Mouse (Mus musculus) inflammation-experienced regulatory T-cells, adult 16 weeks (primary cell): ENCODE results near the gene Aebp2. TPM values are rescaled to one million over a fixed set of nuclear protein-coding genes. Genes with fewer than 3 reads are reported as not detected.

Source experiments
- polyA plus RNA-seq: library from polyadenylated mRNA; unstranded; fragments of 100-300 nt; shearing (Covaris generic); gene quantifications from one replicate; pipeline ENCODE4 v1.2.1, GENCODE M21; 2017

Aebp2 gene
- 15.8 TPM for polyA plus RNA-seq

GRCm38 (mm10) chr6:140622391-140623225 lies at the start of gene Aebp2:
TSS of gene Aebp2 (plus strand) at chr6:140622663.

Other genes with a start within 250 kb of the Aebp2 start
- gene Plekha5, start 198.6 kb upstream of the Aebp2 start, polyA plus RNA-seq, result 9.0 TPM
- gene Gm11077, start 106.6 kb downstream of the Aebp2 start, polyA plus RNA-seq, result not detected